Mouse (Mus musculus) MEL (cell line): ENCODE results near the gene Ccdc34. TPM values are rescaled to one million over a fixed set of nuclear protein-coding genes. Genes with fewer than 3 reads are reported as not detected.
A peak's percentile ranks its signal among the peaks of the same experiment; 100 is the strongest.

Experiments
- DNase-seq: peaks from one replicate; pipeline ENCODE4 v3.0.0; 2011; ENCODE audit warnings: low read depth, low spot score
- H3K27ac ChIP-seq: 2 replicates; pipeline ENCODE4 v1.5.1; 2012; ENCODE audit warnings: low read depth, mild to moderate bottlenecking, control low read depth, low read length, moderate library complexity; ENCODE audit not compliant: control insufficient read depth
- H3K27me3 ChIP-seq, 2 experiments: fragments of 150-350 bp in 1 of 2; sonication (generic) in 1 of 2; 2 replicates each; pipeline ENCODE4 v1.6.1; 2012; ENCODE audit warnings: low read length in 2 of 2, mild to moderate bottlenecking in 2 of 2, improper control_type of control experiment in 1 of 2, moderate library complexity in 1 of 2; ENCODE audit not compliant: insufficient read depth in 2 of 2, control insufficient read depth in 1 of 2
- H3K36me3 ChIP-seq, 2 experiments: 2 replicates each; pipeline ENCODE4 v1.6.1; 2012 to 2014; ENCODE audit warnings: low read length in 2 of 2, improper control_type of control experiment in 1 of 2, inconsistent platforms in 1 of 2, mild to moderate bottlenecking in 1 of 2; ENCODE audit not compliant: insufficient read depth in 2 of 2, control insufficient read depth in 1 of 2
- H3K4me1 ChIP-seq, 2 experiments: fragments of 150-350 bp in 1 of 2; sonication (generic) in 1 of 2; 2 replicates each; pipeline ENCODE4 v1.6.1; 2012; ENCODE audit warnings: low read length in 2 of 2, improper control_type of control experiment in 1 of 2, mild to moderate bottlenecking in 1 of 2; ENCODE audit not compliant: insufficient read depth in 2 of 2, control insufficient read depth in 1 of 2
- H3K4me3 ChIP-seq, 2 experiments: fragments of 150-350 bp in 1 of 2; sonication (generic) in 1 of 2; 2 replicates each; pipeline ENCODE4 v1.5.1; 2012; ENCODE audit warnings: low read depth in 2 of 2, low read length in 2 of 2, mild to moderate bottlenecking in 2 of 2, moderate library complexity in 2 of 2, control low read depth in 1 of 2, improper control_type of control experiment in 1 of 2; ENCODE audit not compliant: control insufficient read depth in 1 of 2, insufficient read depth in 1 of 2
- H3K79me2 ChIP-seq: 2 replicates; pipeline ENCODE4 v1.6.1; 2012; ENCODE audit warnings: mild to moderate bottlenecking, low read length, moderate library complexity; ENCODE audit not compliant: control insufficient read depth, poor library complexity, insufficient read depth
- H3K9ac ChIP-seq: 2 replicates; pipeline ENCODE4 v1.6.1; 2012; ENCODE audit warnings: low read depth, mild to moderate bottlenecking, control low read depth, low read length, moderate library complexity; ENCODE audit not compliant: control insufficient read depth, poor library complexity, severe bottlenecking
- H3K9me3 ChIP-seq: fragments of 150-350 bp; sonication (generic); replicated peaks from 2 replicates; pipeline ENCODE4 v1.6.1; 2012; ENCODE audit warnings: mild to moderate bottlenecking, low read length, improper control_type of control experiment, moderate library complexity; ENCODE audit not compliant: insufficient read depth
- BHLHE40 ChIP-seq: IDR thresholded peaks from 2 replicates; pipeline ENCODE4 v1.6.1; 2012; ENCODE audit warnings: low read depth, mild to moderate bottlenecking, inconsistent platforms, low read length, improper control_type of control experiment, borderline replicate concordance
- CHD1 ChIP-seq: IDR thresholded peaks from 2 replicates; pipeline ENCODE4 v1.6.1; 2012; ENCODE audit warnings: low read depth, mild to moderate bottlenecking, inconsistent platforms, low read length, improper control_type of control experiment
- CHD2 ChIP-seq: IDR thresholded peaks from 2 replicates; pipeline ENCODE4 v1.6.1; 2011; ENCODE audit warnings: low read length, improper control_type of control experiment
- E2F4 ChIP-seq: IDR thresholded peaks from 2 replicates; pipeline ENCODE4 v1.6.1; 2011; ENCODE audit warnings: low read depth, low read length, improper control_type of control experiment, borderline replicate concordance
- EP300 ChIP-seq, 2 experiments: IDR thresholded peaks; 2 replicates each; pipeline ENCODE4 v1.6.1; 2011; ENCODE audit warnings: improper control_type of control experiment in 2 of 2, low read length in 2 of 2, low read depth in 1 of 2, mild to moderate bottlenecking in 1 of 2
- ETS1 ChIP-seq: IDR thresholded peaks from 2 replicates; pipeline ENCODE4 v1.6.1; 2012; ENCODE audit warnings: low read depth, mild to moderate bottlenecking, inconsistent platforms, low read length, improper control_type of control experiment, moderate library complexity
- GATA1 ChIP-seq: IDR thresholded peaks from 2 replicates; pipeline ENCODE4 v1.6.1; 2011; ENCODE audit warnings: low read depth, low read length, improper control_type of control experiment
- JUND ChIP-seq: IDR thresholded peaks from 2 replicates; pipeline ENCODE4 v1.6.1; 2011; ENCODE audit warnings: low read depth, mild to moderate bottlenecking, improper control_type of control experiment, low read length
- KAT2A ChIP-seq: conservative IDR thresholded peaks from 2 replicates; pipeline ENCODE4 v1.6.1; 2012; ENCODE audit warnings: low read depth, low read length, improper control_type of control experiment, inconsistent platforms
- MAFK ChIP-seq: IDR thresholded peaks from 2 replicates; pipeline ENCODE4 v1.6.1; 2011; ENCODE audit warnings: low read depth, mild to moderate bottlenecking, low read length, improper control_type of control experiment, borderline replicate concordance
- MAX ChIP-seq: IDR thresholded peaks from 2 replicates; pipeline ENCODE4 v1.6.1; 2011; ENCODE audit warnings: low read length, improper control_type of control experiment
- MEF2A ChIP-seq: IDR thresholded peaks from 2 replicates; pipeline ENCODE4 v1.6.1; 2014; ENCODE audit warnings: low read depth, mild to moderate bottlenecking, inconsistent platforms, low read length, improper control_type of control experiment; ENCODE audit not compliant: poor library complexity, insufficient replicate concordance, severe bottlenecking; ENCODE audit errors: extremely low read depth
- MYB ChIP-seq: IDR thresholded peaks from 2 replicates; pipeline ENCODE4 v1.6.1; 2011; ENCODE audit warnings: mild to moderate bottlenecking, low read depth, low read length, improper control_type of control experiment
- MYC ChIP-seq: IDR thresholded peaks from 2 replicates; pipeline ENCODE4 v1.6.1; 2011; ENCODE audit warnings: low read depth, mild to moderate bottlenecking, low read length, improper control_type of control experiment, moderate library complexity
- NELFE ChIP-seq: IDR thresholded peaks from 2 replicates; pipeline ENCODE4 v1.6.1; 2011; ENCODE audit warnings: low read depth, low read length, improper control_type of control experiment
- NRF1 ChIP-seq: IDR thresholded peaks from 2 replicates; pipeline ENCODE4 v1.6.1; 2014; ENCODE audit warnings: low read depth, mild to moderate bottlenecking, inconsistent platforms, low read length, improper control_type of control experiment, moderate library complexity; ENCODE audit not compliant: poor library complexity, insufficient read depth, severe bottlenecking
- POLR2AphosphoS2 ChIP-seq: IDR thresholded peaks from 2 replicates; pipeline ENCODE4 v1.6.1; 2011; ENCODE audit warnings: low read length, improper control_type of control experiment
- POLR2AphosphoS5 ChIP-seq: IDR thresholded peaks from 2 replicates; pipeline ENCODE4 v1.6.1; 2012; ENCODE audit warnings: low read depth, borderline replicate concordance, mild to moderate bottlenecking, inconsistent platforms, low read length, moderate library complexity, mixed read lengths
- RAD21 ChIP-seq: IDR thresholded peaks from 2 replicates; pipeline ENCODE4 v1.6.1; 2011; ENCODE audit warnings: mild to moderate bottlenecking, low read depth, low read length, improper control_type of control experiment
- RCOR1 ChIP-seq: IDR thresholded peaks from 2 replicates; pipeline ENCODE4 v1.6.1; 2012; ENCODE audit warnings: low read depth, mild to moderate bottlenecking, inconsistent platforms, low read length, improper control_type of control experiment
- SIN3A ChIP-seq: IDR thresholded peaks from 2 replicates; pipeline ENCODE4 v1.6.1; 2012; ENCODE audit warnings: low read length, improper control_type of control experiment, inconsistent platforms
- SMC3 ChIP-seq: IDR thresholded peaks from 2 replicates; pipeline ENCODE4 v1.6.1; 2011; ENCODE audit warnings: low read depth, low read length, improper control_type of control experiment
- TCF12 ChIP-seq: IDR thresholded peaks from 2 replicates; pipeline ENCODE4 v1.6.1; 2014; ENCODE audit warnings: low read depth, mild to moderate bottlenecking, inconsistent platforms, low read length, improper control_type of control experiment, moderate library complexity
- USF1 ChIP-seq: IDR thresholded peaks from 2 replicates; pipeline ENCODE4 v1.6.1; 2014; ENCODE audit warnings: low read depth, mild to moderate bottlenecking, inconsistent platforms, low read length, improper control_type of control experiment, moderate library complexity
- ZNF384 ChIP-seq: IDR thresholded peaks from 2 replicates; pipeline ENCODE4 v1.6.1; 2012; ENCODE audit warnings: low read depth, mild to moderate bottlenecking, inconsistent platforms, low read length, improper control_type of control experiment
- polyA plus RNA-seq, 2 experiments: library from polyadenylated mRNA; stranded (reverse) in 1 of 2; unstranded in 1 of 2; fragments of >175 nt in 1 of 2; fragments of >200 nt in 1 of 2; gene quantifications; 2 replicates each; pipeline versions ENCODE4 v1.2.1 to v1.2.4; 2012; ENCODE audit warnings: low replicate concordance in 2 of 2, low read depth in 1 of 2; ENCODE audit not compliant: insufficient read length in 2 of 2, insufficient read depth in 1 of 2, missing spikeins in 1 of 2
- total RNA-seq: library from RNA; depleted of rRNA; stranded (reverse); fragments of 300-350 nt; gene quantifications from 2 replicates; pipeline ENCODE4 v1.2.3, GENCODE M21; 2012

Gene Ccdc34
- total and polyA plus RNA-seq, 3 experiments: 14.1 to 39.0 TPM; not detected in 1

GRCm38 (mm10) chr2:109977322-109977721, 40.3 kb upstream of the Ccdc34 start:
- no peak for TF ChIP-seq ZNF384
- TF ChIP-seq MAFK: no peak
- no peak for TF ChIP-seq JUND
- TF ChIP-seq CHD1: no peak
- TF ChIP-seq MAX: no peak
- no peak for TF ChIP-seq MYB
- peaks cover 0 to 6% of the 10 kb centered on the region in 2 experiments; a peak in 2 of 4 replicates for H3K36me3 ChIP-seq

GRCm38 (mm10) chr2:109979209-109979608, 38.4 kb upstream of the Ccdc34 start:
- no peak overlapping the region for H3K9ac ChIP-seq
- H3K36me3 ChIP-seq: peaks cover 0 to 6% of the 10 kb centered on the region in 2 experiments; a peak in 2 of 4 replicates

More at GRCm38 (mm10) chr2:109977322-109977721, 40.3 kb upstream of the Ccdc34 start:
- Histone ChIP-seq H3K27me3 (no peaks in the 10 kb centered on the region), H3K4me3 (no peak overlapping the region), H3K9ac (no peak overlapping the region), H3K4me1 (peaks cover 3 to 6% of the 10 kb centered on the region in 2 experiments; a peak in 2 of 4 replicates), H3K79me2 (no peaks in the 10 kb centered on the region), H3K9me3 (no peaks in the 10 kb centered on the region), H3K27ac (no peak overlapping the region)
- DNase-seq: no peak

DNA sequence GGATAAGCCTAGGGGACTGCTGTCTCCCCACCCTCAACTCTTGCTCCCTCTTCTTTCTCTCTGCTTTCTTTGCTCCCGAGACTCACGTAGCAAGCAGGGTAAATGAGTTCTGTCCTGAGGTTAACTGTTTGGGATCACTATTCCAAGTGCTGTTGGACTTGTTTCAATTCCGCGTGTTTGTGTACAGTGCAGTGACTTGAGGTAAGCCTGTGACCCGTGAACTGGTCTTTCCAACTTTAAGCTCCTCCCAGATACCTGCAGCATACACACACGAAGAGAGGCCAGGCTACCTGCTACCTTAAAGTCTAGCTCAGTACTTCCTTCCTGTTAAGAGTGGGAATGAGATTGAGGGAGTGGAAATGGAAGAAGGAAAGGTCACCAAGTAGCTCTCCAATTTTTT, 34.2 kb upstream of the Ccdc34 start:
- H3K27me3 ChIP-seq: no peaks in the 10 kb centered on the region
- peaks cover 0 to 6% of the 10 kb centered on the region in 2 experiments; a peak in 2 of 4 replicates for H3K36me3 ChIP-seq
- TF ChIP-seq TCF12: no peak
- TF ChIP-seq ETS1: no peak
- TF ChIP-seq RAD21: no peak
- TF ChIP-seq MYB: no peak
- no peak for TF ChIP-seq KAT2A
- no peak for TF ChIP-seq NELFE
- TF ChIP-seq NRF1: no peak
- no peak for TF ChIP-seq E2F4
- TF ChIP-seq POLR2AphosphoS5: no peak
- TF ChIP-seq BHLHE40: no peak
- TF ChIP-seq, all 39 proteins: peak for 0
- no peak overlapping the region for H3K4me3 ChIP-seq
- no peak overlapping the region for H3K9ac ChIP-seq
- no peaks in the 10 kb centered on the region for H3K79me2 ChIP-seq
- H3K9me3 ChIP-seq: no peaks in the 10 kb centered on the region
- no peak overlapping the region for H3K27ac ChIP-seq
- H3K4me1 ChIP-seq: peaks cover 3 to 6% of the 10 kb centered on the region in 2 experiments; a peak in 2 of 4 replicates
- no peak for DNase-seq

More at GRCm38 (mm10) chr2:109979209-109979608, 38.4 kb upstream of the Ccdc34 start:
- Histone ChIP-seq H3K27ac (no peak overlapping the region), H3K79me2 (no peaks in the 10 kb centered on the region), H3K4me1 (peaks cover 3 to 6% of the 10 kb centered on the region in 2 experiments; a peak in 2 of 4 replicates), H3K27me3 (no peaks in the 10 kb centered on the region), H3K9me3 (no peaks in the 10 kb centered on the region), H3K4me3 (no peak overlapping the region)
- TF ChIP-seq CHD1 (no peak), RCOR1 (peak; percentile 63), SIN3A (peak; percentile 32; the same call in 1 of the 2 replicates), RAD21 (no peak), POLR2AphosphoS2 (no peak), EP300 (IDR thresholded peaks at IDR 0.05; ENCODE audit: low read depth in 1 of 2, low read length in 2 of 2) (peak; percentile 10 to 57; a peak in 3 of 4 replicates), GATA1 (0 out of 2 replicates have a peak, but pooled peaks have one; percentile 57), SMC3 (no peak), ETS1 (0 out of 2 replicates have a peak, but pooled peaks have one; percentile 53), MYC (0 out of 2 replicates have a peak, but pooled peaks have one; percentile 25), USF1 (no peak), CHD2 (no peak), NELFE (no peak), MEF2A (no peak)
- DNase-seq: peak; percentile 91
